ENCODE assay signal across 8 mouse cellular contexts in the genomic region with DNA sequence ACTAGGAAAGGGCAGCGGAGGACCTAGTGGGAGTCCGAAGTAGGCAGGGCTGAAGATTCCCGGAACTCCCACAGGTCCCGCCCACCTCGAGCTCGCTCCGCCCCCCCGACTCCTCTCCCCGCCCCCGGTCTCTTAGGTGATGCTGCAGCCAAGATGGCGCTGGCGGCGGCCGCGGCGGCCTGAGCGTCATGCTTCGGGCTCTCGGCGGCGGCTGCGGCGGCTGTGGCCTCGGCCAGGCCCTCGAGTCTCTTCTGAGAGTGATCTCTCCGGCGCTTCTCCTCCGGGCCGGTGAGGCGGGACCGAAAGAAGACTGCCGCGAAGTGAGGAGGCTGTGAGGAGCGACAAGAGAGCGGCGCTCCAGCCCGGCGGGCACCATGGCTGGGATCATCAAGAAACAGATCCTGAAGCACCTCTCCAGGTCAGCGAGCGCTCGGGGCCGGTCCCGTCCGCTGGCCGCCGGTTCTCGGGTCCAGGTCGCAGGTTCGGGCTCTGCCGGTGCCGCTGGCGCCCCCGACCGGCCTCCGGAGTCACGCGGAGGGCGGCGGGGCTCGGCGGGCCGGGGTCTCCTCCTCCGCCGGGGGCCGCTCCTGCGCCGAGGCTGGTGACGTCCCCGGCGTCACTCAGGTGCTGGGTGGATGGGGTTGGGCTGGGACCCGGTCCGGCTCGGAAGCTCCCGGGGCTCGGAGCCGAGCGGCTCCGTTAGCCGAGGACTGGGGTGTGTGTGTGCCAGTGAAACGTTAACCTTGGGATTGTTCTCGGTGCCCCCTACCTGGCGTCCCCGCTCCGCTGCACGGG. TPM values are rescaled to one million over a fixed set of nuclear protein-coding genes. Genes with fewer than 3 reads are reported as not detected.
A peak's percentile ranks its signal among the peaks of the same experiment; 100 is the strongest.
DNase-seq lines count a peak whose midpoint lies in the region; ATAC-seq lines count a peak whose summit lies in the region.

TSS of gene Uhrf1bp1l (plus strand) at position 121 of the 795 bp plus-strand sequence.

- no peaks in the 10 kb centered on the region for H3K27me3 ChIP-seq in intestine, embryonic 15.5 days (replicated peaks)

- peak within 1 kb of the TSS; percentile 71 for H3K4me3 ChIP-seq in intestine, embryonic 15.5 days (replicated peaks)

- peak within 1 kb of the TSS; percentile 57 for H3K4me2 ChIP-seq in intestine, embryonic 15.5 days (replicated peaks)

- H3K27ac ChIP-seq in intestine, embryonic 15.5 days = peak within 1 kb of the TSS; percentile 85

- peak; percentile 86 for DNase-seq in adrenal gland, adult 8-10 months
- peak; percentile 86 for DNase-seq in embryo, embryonic 11.5 days (ENCODE audit: low read depth, low spot score)
- DNase-seq in gastrocnemius, postnatal 36 days = peak; percentile 84 to 92
- peak; percentile 81 to 85 for DNase-seq in left cerebral cortex, postnatal 14 days (ENCODE audit: low spot score in 2 of 2)
- peak; percentile 90 for DNase-seq in right cerebral cortex, postnatal 14 days
- peak; percentile 93 for DNase-seq in urinary bladder, postnatal 25 days (ENCODE audit: low spot score)

- peak; percentile 96 for ATAC-seq in intestine, embryonic 15.5 days
- ATAC-seq in megakaryocyte-erythroid progenitor cell, adult 5-6 weeks (replicated peaks; ENCODE audit: low FRiP score, low TSS enrichment, poor library complexity, severe bottlenecking) = peak; percentile 85

- H3K36me3 ChIP-seq in intestine, embryonic 15.5 days = no peaks in the 10 kb centered on the region

- peaks cover 4% of the 10 kb centered on the region for H3K4me1 ChIP-seq in intestine, embryonic 15.5 days (replicated peaks)

- intact Hi-C loops in gastrocnemius, postnatal 36 days (cut with DNase I) = no loop called here
- intact Hi-C loops in left cerebral cortex, postnatal 14 days (cut with DNase I) = loop anchor here (10.0 kb wide), 1 partner anchor 300 kb away; no protein-coding TSS in a partner anchor

- under 1% methylated on average over 85 of the region's 85 CpGs for WGBS in intestine, embryonic 15.5 days

- no peaks in the 10 kb centered on the region for H3K9me3 ChIP-seq in intestine, embryonic 15.5 days

- peak within 1 kb of the TSS; percentile 70 for H3K9ac ChIP-seq in intestine, embryonic 15.5 days

RNA-seq across cellular contexts. Expression of gene Uhrf1bp1l, which starts in this region (rescaled TPM):
- total RNA-seq in adrenal gland, adult 8-10 months (2022) = 10 to 100 TPM; 83.1 to 95.1 (median 87.1) TPM
- 10 to 100 TPM; 14.8 to 17.2 TPM for total RNA-seq in gastrocnemius, postnatal 36 days (2021)
- 21.0 and 22.9 TPM in 2 replicates for polyA plus RNA-seq in intestine, embryonic 15.5 days (2015; fragmentation: Nextera tagmentation; extraction: Ambion mirVana)
- 10 to 100 TPM; 88.6 to 90.2 TPM for total RNA-seq in left cerebral cortex, postnatal 14 days (2021)
- total RNA-seq in megakaryocyte-erythroid progenitor cell, adult 5-6 weeks (2014; fragmentation: Nextera tagmentation) = 30.8 and 43.8 TPM in 2 replicates
- total RNA-seq in megakaryocyte-erythroid progenitor cell, adult 5-6 weeks (2017) = 23.7 and 44.3 TPM in 2 replicates

Comparison
In these comparisons a context has a peak if more than half of its experiments do, and no peak if none do; other contexts are left out.
1. Peak in every context shown above with its lines: DNase-seq, ATAC-seq, H3K4me3 ChIP-seq and H3K27ac ChIP-seq.